Mouse (Mus musculus) MN1 (cell line): ENCODE measurements around the gene Usp36.
A peak's percentile ranks its signal among the peaks of the same experiment; 100 is the strongest.
"Not testable (repeated sequence)": the region's sequence is repeated elsewhere in the genome, so short reads cannot be mapped to it uniquely, and the experiment has no call there.

Experiments used
- DNase-seq: peaks from one replicate; pipeline ENCODE4 v3.0.0-alpha.2; 2016; ENCODE audit warnings: low spot score

The Usp36 gene

DNA sequence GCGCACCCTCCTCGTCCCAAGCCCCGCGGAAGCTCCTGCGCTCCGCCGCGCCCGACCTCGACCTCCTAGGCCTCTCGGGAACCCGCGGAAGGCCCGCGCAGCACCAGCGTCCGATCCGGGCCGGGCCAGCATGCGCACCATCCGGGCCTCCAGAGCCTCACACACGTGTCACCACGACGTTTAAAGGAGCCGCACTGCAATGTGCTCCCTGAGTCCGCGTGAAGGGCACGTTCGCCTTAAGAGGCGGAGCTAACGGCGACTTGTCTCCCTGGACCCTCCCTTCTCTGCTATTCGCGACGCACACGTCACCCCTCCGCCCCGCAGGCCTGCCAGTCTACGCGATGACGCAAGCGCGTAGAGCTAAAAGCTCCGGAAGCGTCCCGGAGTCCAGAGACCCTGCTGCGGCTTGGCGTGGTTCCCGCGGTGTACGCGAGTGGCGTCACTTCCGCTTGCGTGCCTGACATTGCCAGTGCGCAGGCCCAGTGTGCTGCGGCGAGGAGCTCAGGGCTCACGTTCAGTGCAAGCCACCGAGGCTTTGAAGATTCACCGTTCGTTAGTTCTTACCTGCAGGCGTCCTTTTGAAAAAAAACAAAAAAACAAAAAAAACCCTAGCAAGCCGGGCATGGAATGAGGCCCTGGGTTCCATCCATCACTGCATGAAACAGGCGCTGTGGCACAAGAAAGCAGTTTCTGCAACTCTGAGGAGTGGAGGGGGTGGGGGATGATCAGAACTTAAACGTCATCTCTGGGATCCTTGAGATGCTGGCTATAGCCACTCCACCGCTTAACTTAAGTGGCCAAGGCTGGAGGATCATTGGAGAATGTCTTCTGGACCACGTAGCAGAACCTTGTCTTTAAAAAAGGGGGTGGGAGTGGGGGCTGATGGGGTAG lies at the start of gene Usp36:
Gene Usp36, minus strand, starts transcription at position 246 of the 891 bp plus-strand sequence.
- peak; percentile 100 for DNase-seq

DNA sequence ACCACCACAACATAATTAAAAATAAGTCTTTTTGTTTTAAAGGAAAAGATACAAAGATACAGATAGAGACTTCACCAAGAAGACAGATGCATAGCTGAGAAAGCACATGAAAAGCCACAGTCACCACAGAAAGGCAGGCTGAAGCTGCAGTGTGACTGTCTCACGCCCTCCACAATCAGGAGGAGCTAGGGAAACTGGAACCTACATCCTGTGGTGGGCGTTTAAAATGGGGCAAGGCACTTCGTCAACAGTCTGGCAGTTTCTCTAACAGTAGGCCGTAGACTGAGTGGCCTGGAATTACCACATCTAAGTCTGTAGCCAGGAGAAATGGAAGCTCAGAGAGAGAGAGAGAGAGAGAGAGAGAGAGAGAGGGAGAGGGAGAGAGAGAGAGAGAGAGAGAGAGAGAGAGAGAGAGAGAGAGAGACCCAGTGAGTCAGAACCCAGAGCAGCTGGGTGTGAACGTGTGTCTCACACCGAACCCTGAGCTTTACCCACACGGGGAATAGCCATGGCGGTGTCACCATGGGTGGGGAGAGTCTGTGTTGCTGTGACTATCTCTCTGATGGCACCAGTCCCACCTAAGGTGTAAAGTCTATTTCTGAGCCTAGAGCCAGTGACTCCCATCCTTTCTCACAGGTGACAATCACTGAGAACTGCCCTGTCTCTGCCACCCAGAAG lies 47.6 kb upstream of the Usp36 start:
- no peak for DNase-seq

DNA sequence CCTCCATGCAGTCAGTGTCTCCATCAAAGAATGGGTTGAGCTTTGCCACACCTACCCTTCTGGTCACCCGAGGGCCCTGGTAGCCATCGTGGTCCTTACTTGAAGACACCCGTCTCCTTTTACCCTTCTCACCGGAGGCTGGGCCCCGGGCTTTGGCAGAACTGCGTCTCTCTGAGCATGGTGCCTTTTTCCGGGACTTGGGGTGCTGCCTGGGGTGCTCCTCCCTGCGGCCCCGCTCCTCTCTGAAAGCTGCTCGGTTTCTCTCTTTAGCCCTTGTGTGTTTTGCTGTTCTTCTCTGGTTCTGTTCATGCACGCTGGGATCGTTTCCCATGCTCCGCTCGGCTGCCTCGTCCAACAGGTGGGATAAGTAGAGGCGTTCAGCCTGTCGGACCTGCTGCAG lies 43.4 kb upstream of the Usp36 start:
- DNase-seq: no peak

DNA sequence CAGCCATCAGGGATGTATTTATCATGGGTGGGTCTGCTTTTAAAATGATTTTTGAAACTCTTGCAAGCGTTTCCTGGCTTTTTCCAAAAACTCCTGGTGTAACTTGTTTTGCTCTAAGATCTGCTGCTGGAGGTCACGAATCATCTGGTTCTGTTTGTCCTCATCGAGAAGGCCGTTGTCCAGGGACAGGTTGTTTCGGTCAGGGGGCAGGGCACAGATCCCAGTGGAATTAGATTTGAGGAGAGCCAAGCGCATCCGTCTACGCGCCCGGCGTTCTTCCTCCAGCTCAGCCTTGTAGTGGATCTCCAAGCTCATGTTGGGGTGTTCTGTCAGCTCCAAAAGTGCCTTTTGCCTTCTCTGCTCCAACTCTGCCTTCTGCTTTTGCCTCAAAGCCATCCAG lies 42.3 kb upstream of the Usp36 start:
- no peak for DNase-seq

DNA sequence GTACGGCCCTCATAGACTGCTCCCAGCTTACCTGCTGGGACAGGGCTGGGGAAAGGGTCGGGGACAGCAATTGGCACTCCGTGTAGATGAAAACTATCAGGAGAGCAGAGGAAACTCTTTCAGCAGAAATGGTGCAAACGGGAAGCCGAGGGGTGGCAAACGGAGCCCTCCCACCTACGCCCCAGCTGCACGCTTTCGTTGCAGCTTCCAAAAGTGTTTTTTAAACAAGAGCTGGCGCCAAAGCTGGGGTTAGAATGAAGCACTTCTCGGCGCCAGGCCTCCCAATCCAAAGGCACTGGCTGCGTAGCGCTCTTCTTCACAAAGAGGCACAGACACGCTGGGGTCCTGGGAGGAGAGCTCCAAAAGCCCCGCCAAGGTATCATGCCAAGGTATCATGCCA lies 40.7 kb upstream of the Usp36 start:
- DNase-seq: no peak

- no peak for DNase-seq
Observed at GRCm38 (mm10) chr11:118330361-118330760, 40.3 kb upstream of the Usp36 start.

- DNase-seq: no peak
Observed at GRCm38 (mm10) chr11:118328947-118329346, 38.9 kb upstream of the Usp36 start.

- DNase-seq: no peak
Observed at GRCm38 (mm10) chr11:118328511-118328910, 38.5 kb upstream of the Usp36 start.

GRCm38 (mm10) chr11:118326991-118327971 lies 37.2 kb upstream of the Usp36 start:
- DNase-seq: peak; percentile 89

DNA sequence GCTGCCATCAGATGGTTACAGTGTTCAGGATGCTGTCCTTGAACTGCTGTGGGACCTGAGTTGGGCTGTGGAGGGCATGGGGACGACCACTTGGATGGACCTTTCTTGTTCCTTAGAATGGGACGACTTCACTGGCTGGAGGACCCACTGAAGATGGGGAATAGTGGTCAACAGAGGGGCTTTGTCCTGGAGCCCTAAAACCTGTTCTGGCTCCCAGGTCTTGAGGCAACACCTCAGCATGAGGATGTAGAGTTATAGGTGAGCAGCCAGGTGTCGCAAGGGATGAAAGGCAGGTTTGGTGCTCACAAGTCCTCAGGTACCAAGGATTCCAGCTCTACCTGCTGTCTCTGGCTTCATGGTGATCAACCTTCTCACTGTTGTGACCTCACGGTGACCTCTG lies 36.4 kb upstream of the Usp36 start:
- DNase-seq: no peak

DNA sequence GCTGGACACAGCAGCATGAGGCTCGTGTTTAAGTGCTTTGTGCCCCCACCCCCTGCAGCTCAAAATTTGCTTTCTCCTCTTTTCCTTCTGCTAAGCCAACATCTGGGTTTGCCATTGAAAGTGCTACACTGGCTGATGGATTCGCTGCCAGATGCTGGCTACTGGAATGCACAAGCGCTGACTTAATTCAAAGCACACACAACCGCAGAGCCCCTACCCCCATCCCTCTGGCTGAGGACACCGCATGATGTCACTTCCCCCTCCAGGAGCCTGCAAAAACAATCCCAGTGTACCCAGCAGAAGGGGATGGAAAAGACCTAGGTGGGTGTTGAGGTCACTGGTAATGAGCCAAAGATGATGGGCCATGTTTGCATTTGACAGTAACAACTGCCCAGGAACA lies 34.5 kb upstream of the Usp36 start:
- peak; percentile 53 for DNase-seq

DNA sequence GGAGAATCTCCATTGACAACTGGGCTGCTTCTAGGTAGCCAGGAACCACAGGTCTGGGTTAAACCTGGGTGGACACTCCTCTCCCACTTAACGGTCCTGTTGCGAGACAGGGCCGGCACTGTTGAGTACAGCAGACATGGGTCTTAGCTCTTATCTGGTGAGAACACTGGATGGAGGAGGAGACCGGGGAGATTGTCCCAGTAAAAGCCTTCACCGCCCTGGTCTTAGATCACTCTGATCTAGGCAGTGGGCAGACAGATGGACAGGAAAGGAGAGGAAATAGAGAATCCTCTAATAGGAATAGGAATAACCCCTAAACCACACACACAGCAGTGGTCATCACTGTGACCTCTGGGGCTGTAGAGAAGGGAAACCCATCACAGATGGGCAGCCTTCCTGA lies 33.9 kb upstream of the Usp36 start:
- no peak for DNase-seq

DNA sequence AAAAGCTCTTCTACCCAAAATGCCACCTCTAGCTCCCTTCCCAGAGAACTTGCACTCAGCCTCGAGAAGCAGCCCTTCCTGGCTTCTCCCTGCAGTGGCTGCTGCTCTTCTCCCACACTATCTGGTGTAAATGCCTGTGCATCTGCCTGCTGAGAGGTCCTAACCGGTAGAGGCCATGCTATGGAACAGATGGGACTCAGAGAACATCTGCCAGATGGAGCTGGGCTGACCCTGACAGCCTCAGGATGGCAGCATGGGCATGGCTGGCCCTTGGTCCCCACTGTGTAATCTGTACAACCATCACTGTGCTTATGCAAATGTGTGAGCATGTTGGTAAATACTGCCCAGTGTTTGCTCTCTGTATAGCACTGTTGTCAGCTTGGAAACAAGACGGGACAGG lies 32.6 kb upstream of the Usp36 start:
- DNase-seq: peak; percentile 56

GRCm38 (mm10) chr11:118321971-118322370 lies 31.9 kb upstream of the Usp36 start:
- DNase-seq: no peak

GRCm38 (mm10) chr11:118321500-118321899 lies 31.5 kb upstream of the Usp36 start:
- DNase-seq: no peak

DNA sequence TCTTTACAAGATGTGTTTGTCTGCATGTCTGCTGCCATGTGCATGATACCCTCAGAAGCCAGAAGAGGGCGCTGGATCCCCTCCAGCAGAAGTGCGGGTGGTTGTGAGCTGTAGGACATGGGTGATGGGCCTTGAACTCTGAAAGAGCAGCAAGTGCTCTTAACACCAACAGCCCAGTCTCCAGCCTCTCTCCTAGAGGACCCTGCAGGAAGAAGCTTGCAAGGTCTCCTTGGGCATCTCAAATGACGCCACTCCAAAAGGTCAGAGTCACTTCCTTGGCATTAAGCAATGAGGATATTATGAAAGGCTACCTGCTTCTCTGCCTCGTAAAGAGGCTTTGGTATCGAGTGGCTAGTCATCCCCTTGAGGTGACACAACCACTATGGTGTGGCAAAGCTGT lies 28.6 kb upstream of the Usp36 start:
- DNase-seq: peak; percentile 29

GRCm38 (mm10) chr11:118317129-118317528 lies 27.1 kb upstream of the Usp36 start:
- peak; percentile 77 for DNase-seq

DNA sequence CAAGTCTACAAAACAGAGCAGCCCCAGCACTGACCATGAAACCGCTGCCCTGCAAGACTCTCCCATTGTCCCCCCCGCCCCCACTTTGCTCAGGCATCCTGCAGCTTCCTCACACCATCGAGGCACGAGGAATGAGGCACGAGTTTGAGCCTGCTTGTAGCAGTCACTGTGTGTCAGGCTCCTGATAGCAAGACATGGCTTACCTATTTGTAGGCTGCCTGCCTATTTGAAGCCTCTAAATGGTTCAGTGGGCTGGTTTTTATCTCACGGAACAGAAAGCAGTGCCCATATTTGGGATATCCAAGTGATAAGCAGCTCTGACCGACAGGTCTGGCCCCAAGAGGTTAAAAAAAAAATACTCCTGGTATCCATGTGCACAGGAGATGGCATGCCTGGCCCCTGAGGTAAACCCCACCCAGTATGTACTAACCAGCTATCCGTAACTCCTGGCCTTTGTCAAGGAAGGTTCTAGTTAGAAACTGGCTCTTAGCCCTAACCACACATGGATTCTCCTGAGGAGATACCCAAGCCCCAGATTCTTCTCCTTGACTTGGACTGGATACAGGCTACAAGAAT lies 26.3 kb upstream of the Usp36 start:
- no peak for DNase-seq

DNA sequence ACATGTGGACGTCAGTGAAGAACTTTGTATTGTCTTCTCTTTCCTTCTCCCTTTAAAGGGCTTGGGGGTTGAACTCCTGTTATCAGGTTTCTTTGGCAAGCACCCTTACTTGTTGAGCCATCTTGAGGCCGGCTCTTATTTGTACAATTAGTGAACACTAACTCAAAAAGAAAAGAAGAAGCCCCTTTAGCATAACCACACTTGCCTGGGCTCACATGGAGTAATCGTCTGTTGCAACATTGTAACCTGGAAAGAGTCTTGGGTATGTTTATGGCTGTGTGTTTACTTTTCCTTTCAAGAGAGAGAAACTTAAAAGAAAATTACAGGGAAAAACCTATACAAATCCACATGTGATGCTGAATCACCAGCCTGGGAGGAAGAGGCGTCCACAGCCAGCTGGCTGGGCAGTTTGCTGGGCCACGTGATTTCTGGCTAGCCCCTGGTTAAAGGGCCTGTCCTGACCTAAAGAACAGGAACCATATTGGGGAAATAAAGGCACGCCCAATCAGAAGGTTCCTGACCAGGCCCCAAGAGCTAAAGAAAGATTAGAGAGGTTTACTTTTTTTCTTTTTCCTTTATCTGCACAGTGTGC lies 22.2 kb upstream of the Usp36 start:
- DNase-seq: no peak

DNA sequence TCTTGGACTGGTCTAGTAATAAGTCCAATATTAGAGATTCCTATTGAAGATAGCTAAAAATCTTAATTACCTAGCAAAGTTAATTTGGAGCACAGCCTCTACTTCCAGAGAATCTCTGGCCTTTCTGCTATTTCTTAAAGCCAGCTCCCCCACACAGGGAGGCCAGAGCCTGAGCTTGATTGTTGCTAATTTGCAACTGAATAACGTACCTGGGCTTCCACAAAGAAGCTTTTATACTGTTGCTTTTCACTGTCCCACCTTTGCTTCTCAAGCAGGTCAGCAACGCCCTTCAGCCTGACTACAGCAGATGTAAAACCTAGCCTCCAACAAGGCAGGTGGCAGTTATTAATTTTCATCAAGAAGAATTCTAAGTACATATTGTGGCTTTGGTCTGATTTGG lies 17.9 kb upstream of the Usp36 start:
- DNase-seq: not testable (repeated sequence)

- not testable (repeated sequence) for DNase-seq
Observed at GRCm38 (mm10) chr11:118303959-118304358, 13.9 kb upstream of the Usp36 start.
